Mouse (Mus musculus) ES-E14 (cell line): ENCODE data around the gene Zc3h4.

Experiments
- HCFC1 ChIP-seq: IDR thresholded peaks from 2 replicates; pipeline ENCODE4 v1.6.1; 2012; ENCODE audit warnings: low read length, inconsistent platforms, borderline replicate concordance; ENCODE audit not compliant: insufficient read depth
- MAFK ChIP-seq: IDR thresholded peaks from 2 replicates; pipeline ENCODE4 v1.6.1; 2014; ENCODE audit warnings: mild to moderate bottlenecking, low read depth, low read length, inconsistent platforms; ENCODE audit not compliant: insufficient read depth
- ZC3H11A ChIP-seq: IDR thresholded peaks from 2 replicates; pipeline ENCODE4 v1.6.1; 2012; ENCODE audit warnings: low read depth, mild to moderate bottlenecking, inconsistent platforms, low read length, borderline replicate concordance

DNA sequence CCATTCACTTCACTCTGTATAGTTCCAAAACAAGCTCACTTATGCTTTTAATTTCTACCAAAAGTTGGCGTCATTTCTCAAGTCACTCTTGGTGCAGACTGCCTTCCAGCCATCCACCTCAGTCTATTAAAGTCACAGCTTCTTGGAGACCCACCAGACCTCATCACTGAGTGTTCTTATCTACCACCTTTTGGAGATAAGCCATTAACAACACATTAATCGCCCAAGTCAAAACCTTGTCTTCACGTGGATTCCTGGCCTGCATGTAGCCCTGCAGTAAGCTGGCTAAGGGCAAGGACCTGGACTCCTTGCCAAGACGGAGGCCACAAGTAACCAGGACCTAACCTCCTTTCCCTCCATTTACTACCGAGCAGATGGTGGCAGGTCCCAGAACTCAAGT, 25.7 kb upstream of the Zc3h4 start:
- TF ChIP-seq MAFK (no peak), ZC3H11A (no peak), HCFC1 (no peak)
